Mouse (Mus musculus): ENCODE measurements around the gene Lhfpl2. TPM values are rescaled to one million over a fixed set of nuclear protein-coding genes. Genes with fewer than 3 reads are reported as not detected.

Lhfpl2 gene
- total and polyA plus RNA-seq, 3 experiments: not detected

- H3K9me3 ChIP-seq (replicated peaks; ENCODE audit: low read length): no peaks in the 10 kb centered on the region
- in situ Hi-C loops (cut with MboI; ENCODE audit: low pct_ligation_motif_present, low pct_unique_long_range_greater_than_20kb, low sequenced_read_pairs) (loop anchor here (25.0 kb wide), 1 partner anchor 353 kb away; no protein-coding TSS in a partner anchor), dilution Hi-C loops (cut with MboI; ENCODE audit: extremely low pct_ligation_motif_present, extremely low pct_unique_long_range_greater_than_20kb, low sequenced_read_pairs) (no loop called here)
- H3K27ac ChIP-seq (ENCODE audit: insufficient read depth, low read depth): peak overlapping the region; percentile 13; the same call in 1 of the 2 replicates
- no peaks in the 10 kb centered on the region for H3K27me3 ChIP-seq (replicated peaks)
- no peak overlapping the region for H3K4me2 ChIP-seq (ENCODE audit: insufficient read depth, low read depth, poor library complexity, severe bottlenecking)
- no peaks in the 10 kb centered on the region for H3K36me3 ChIP-seq (replicated peaks in 1 of 2; ENCODE audit: control insufficient read depth in 1 of 2, insufficient read depth in 1 of 2, low read length in 1 of 2)
- DNase-seq (ENCODE audit: extremely low read depth): no peak
- H3K79me2 ChIP-seq (replicated peaks; ENCODE audit: control insufficient read depth, extremely low read depth, insufficient read depth, poor library complexity, severe bottlenecking): no peaks in the 10 kb centered on the region
- H3K4me1 ChIP-seq (ENCODE audit: control insufficient read depth in 1 of 2, insufficient read depth in 2 of 2): peaks cover 0 to 1% of the 10 kb centered on the region in 2 experiments; a peak in 2 of 4 replicates
- TF ChIP-seq TCF12 (IDR thresholded peaks at IDR 0.05; ENCODE audit: low read depth, low read length) (no peak), TBP (conservative IDR thresholded peaks at IDR 0.05; ENCODE audit: low read depth, low read length) (no peak), KAT2A (IDR thresholded peaks at IDR 0.05; ENCODE audit: insufficient replicate concordance, low read length) (no peak), PAX5 (IDR thresholded peaks at IDR 0.05; ENCODE audit: low read length) (no peak), POLR2A (IDR thresholded peaks at IDR 0.05; ENCODE audit: low read depth, low read length) (no peak), MXI1 (IDR thresholded peaks at IDR 0.05; ENCODE audit: low read depth, low read length) (no peak), USF1 (IDR thresholded peaks at IDR 0.05; ENCODE audit: low read depth, low read length) (no peak), ZMIZ1 (IDR thresholded peaks at IDR 0.05; ENCODE audit: low read depth, low read length) (no peak), CHD2 (IDR thresholded peaks at IDR 0.05; ENCODE audit: low read length) (no peak), JUND (conservative IDR thresholded peaks at IDR 0.05; ENCODE audit: low read depth, low read length) (no peak), EP300 (IDR thresholded peaks at IDR 0.05; ENCODE audit: low read length) (no peak), MYC (IDR thresholded peaks at IDR 0.05; ENCODE audit: low read depth, low read length) (no peak), ELF1 (IDR thresholded peaks at IDR 0.05; ENCODE audit: low read depth, low read length) (no peak), MAFK (IDR thresholded peaks at IDR 0.05; ENCODE audit: insufficient replicate concordance, low read length) (no peak), NELFE (IDR thresholded peaks at IDR 0.05; ENCODE audit: low read depth, low read length) (no peak), MAX (IDR thresholded peaks at IDR 0.05; ENCODE audit: low read length) (no peak), UBTF (IDR thresholded peaks at IDR 0.05; ENCODE audit: low read depth, low read length) (no peak), RCOR1 (conservative IDR thresholded peaks at IDR 0.05; ENCODE audit: low read depth, low read length) (no peak)
- H3K4me3 ChIP-seq (replicated peaks in 1 of 3; ENCODE audit: low read depth in 2 of 3, low read length in 2 of 3, poor library complexity in 1 of 3): no peak overlapping the region
- H3K9ac ChIP-seq (ENCODE audit: insufficient read depth, low read depth): no peak overlapping the region
Observed at GRCm38 (mm10) chr13:94139713-94140445, 82.3 kb downstream of the Lhfpl2 start.

- Histone ChIP-seq H3K36me3 (replicated peaks in 1 of 2; ENCODE audit: control insufficient read depth in 1 of 2, insufficient read depth in 1 of 2, low read length in 1 of 2) (no peaks in the 10 kb centered on the region), H3K79me2 (replicated peaks; ENCODE audit: control insufficient read depth, extremely low read depth, insufficient read depth, poor library complexity, severe bottlenecking) (no peaks in the 10 kb centered on the region), H3K4me2 (ENCODE audit: insufficient read depth, low read depth, poor library complexity, severe bottlenecking) (no peak overlapping the region), H3K27me3 (replicated peaks) (no peaks in the 10 kb centered on the region), H3K4me1 (ENCODE audit: control insufficient read depth in 1 of 2, insufficient read depth in 2 of 2) (no peaks in the 10 kb centered on the region; a peak in 2 of 4 replicates), H3K9me3 (replicated peaks; ENCODE audit: low read length) (no peaks in the 10 kb centered on the region), H3K27ac (ENCODE audit: insufficient read depth, low read depth) (no peak overlapping the region), H3K9ac (ENCODE audit: insufficient read depth, low read depth) (no peak overlapping the region), H3K4me3 (replicated peaks in 1 of 3; ENCODE audit: low read depth in 2 of 3, low read length in 2 of 3, poor library complexity in 1 of 3) (no peak overlapping the region)
- dilution Hi-C loops (cut with MboI; ENCODE audit: extremely low pct_ligation_motif_present, extremely low pct_unique_long_range_greater_than_20kb, low sequenced_read_pairs) (no loop called here), in situ Hi-C loops (cut with MboI; ENCODE audit: low pct_ligation_motif_present, low pct_unique_long_range_greater_than_20kb, low sequenced_read_pairs) (loop anchor here (25.0 kb wide), 1 partner anchor 353 kb away; no protein-coding TSS in a partner anchor)
- no peak for TF ChIP-seq MEF2A (IDR thresholded peaks at IDR 0.05; ENCODE audit: borderline replicate concordance, low read depth, low read length)
- no peak for TF ChIP-seq JUN (IDR thresholded peaks at IDR 0.05; ENCODE audit: insufficient read depth, low read depth, low read length)
- no peak for TF ChIP-seq MAX (IDR thresholded peaks at IDR 0.05; ENCODE audit: low read length)
- no peak for TF ChIP-seq ZKSCAN1 (IDR thresholded peaks at IDR 0.05; ENCODE audit: borderline replicate concordance, low read depth, low read length)
- no peak for TF ChIP-seq GABPA (IDR thresholded peaks at IDR 0.05; ENCODE audit: insufficient replicate concordance, low read depth, low read length)
- no peak for DNase-seq (ENCODE audit: extremely low read depth)
Observed at GRCm38 (mm10) chr13:94140446-94140845, 82.8 kb downstream of the Lhfpl2 start.
